Mouse (Mus musculus) neural tube, embryonic 10.5 days (tissue): Measurements from ENCODE around the gene Mcm10.

ENCODE experiments used
- DNase-seq: peaks from one replicate; pipeline ENCODE4 v3.0.0-alpha.2; 2017; ENCODE audit warnings: low spot score; ENCODE audit errors: extremely low spot score

The Mcm10 gene

DNA sequence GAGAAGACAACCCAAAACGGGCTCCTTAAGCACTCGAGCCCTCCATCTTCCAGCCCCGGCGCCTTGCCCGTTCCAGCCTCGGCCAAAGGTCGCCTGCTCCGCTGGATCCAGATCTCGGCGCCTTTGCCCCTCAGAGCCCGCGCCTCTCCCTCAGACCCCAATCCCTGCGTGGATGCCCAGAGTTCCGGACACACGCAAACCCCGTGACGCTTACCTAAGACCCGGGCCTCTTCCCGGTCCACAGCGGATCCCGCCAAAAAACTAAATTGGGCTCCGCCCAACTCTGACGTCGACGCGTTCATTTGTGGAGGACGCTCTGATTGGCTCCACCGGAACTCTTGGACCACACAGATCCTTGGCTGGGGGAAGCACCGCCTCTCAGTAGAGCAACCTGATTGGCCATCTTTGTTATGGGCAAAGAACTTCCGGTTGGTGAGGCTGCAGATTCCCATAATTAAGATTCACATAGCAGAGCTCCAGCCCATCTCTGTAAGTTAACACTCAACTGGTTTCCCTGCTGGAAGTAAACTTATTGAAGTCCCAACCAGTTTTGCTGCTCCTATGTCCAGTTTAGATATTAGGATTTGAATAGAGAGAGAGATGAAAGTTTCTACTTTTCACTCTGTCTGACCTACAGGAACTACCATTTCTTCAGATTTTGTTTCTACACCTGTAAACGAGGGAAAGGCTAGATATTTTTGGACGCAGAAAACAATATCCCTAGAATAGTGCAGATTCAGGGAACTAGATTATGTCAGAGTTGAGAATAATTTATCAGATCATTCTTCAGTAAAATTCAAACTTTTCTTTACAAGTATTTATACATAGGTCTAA, at the start of gene Mcm10:
Gene Mcm10 (minus strand): TSS at position 301 of the 834 bp plus-strand sequence.
- DNase-seq, result peak; percentile 93

DNA sequence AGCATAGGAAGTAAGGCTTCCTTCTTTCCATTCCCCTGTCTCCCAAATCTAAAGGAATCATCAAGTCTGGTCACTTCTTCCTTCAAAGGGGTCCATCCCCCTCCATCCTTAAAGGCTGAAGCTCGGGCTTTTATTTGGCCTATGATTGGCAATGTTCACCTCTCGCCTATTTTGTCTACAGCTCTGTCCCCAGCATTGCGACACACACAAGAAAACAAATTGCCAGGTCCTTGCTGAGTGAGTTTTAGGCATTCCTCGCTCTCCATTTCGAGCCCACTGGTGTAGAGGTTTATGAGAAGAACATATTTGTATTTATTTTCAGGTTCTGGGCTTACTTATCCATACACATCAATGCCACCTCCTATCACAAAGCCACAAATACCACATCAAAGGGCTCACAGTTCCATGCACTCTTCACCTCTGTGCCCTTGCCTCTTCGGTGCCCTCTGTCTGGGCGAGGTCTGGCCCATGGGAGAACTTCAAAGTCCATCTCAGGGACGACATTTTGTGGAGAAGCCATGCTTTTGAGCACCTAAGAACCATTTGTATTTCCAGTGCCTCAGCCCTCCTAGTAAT, 48.6 kb upstream of the Mcm10 start:
- DNase-seq, result no peak

DNA sequence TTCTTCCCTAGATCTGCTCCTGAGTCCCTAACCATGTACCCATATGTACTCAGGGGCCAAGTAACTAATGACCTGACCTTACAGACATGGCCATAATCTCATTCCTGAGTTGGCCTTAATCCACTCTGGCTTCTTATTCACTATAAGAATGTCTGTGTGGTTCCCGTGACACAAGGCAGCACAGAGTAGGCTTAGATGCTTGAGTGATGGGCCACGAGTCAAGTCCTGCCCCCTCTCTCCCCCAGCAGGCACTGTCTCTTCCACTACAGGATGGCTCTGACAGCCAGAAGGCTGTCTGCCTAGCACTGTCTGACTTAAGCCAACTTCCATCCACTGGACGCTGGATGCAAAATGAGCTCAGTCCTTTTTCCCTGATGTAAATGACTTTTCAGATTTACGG, 47.4 kb upstream of the Mcm10 start:
- DNase-seq, result no peak

- no peak for DNase-seq
Observed at GRCm38 (mm10) chr2:5058436-5058835, 45.8 kb upstream of the Mcm10 start.

DNA sequence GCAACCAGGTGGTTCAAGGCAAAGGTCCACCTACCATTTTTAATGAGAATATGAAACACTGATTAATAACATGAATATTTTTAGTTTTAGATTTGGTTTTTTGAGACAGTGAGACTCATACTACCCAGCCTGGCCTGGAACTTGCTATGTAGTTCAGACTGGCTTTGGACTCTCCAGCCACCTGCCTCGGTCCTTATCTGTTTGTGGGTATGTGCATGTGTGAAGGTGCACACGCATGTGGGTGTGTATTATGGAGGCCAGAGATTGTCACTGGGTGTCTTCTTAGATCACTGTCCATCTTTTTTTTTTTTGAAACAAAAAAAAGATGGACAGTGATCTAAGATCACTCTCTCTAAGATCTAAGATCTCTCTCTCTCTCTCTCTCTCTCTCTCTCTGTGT, 38.0 kb upstream of the Mcm10 start:
- no peak for DNase-seq

- no peak for DNase-seq
Observed at GRCm38 (mm10) chr2:5047016-5047415, 34.4 kb upstream of the Mcm10 start.

- DNase-seq, result no peak
Observed at GRCm38 (mm10) chr2:5045269-5045965, 32.8 kb upstream of the Mcm10 start.

GRCm38 (mm10) chr2:5044321-5044720, 31.7 kb upstream of the Mcm10 start:
- no peak for DNase-seq

DNA sequence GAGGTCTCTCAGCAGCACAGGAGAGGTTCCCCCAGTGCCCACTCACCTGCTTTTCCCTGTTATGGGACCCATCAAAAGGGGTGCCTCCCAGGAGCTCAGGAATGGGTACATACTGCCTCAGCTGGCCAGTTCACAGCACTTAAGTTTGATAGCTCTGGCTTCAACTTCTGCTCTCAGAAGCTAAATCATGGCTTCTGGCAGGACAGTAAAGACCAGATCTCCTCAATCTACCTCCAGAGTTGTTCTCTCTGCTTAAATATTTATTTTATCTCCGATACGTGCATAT, 30.8 kb upstream of the Mcm10 start:
- no peak for DNase-seq

DNA sequence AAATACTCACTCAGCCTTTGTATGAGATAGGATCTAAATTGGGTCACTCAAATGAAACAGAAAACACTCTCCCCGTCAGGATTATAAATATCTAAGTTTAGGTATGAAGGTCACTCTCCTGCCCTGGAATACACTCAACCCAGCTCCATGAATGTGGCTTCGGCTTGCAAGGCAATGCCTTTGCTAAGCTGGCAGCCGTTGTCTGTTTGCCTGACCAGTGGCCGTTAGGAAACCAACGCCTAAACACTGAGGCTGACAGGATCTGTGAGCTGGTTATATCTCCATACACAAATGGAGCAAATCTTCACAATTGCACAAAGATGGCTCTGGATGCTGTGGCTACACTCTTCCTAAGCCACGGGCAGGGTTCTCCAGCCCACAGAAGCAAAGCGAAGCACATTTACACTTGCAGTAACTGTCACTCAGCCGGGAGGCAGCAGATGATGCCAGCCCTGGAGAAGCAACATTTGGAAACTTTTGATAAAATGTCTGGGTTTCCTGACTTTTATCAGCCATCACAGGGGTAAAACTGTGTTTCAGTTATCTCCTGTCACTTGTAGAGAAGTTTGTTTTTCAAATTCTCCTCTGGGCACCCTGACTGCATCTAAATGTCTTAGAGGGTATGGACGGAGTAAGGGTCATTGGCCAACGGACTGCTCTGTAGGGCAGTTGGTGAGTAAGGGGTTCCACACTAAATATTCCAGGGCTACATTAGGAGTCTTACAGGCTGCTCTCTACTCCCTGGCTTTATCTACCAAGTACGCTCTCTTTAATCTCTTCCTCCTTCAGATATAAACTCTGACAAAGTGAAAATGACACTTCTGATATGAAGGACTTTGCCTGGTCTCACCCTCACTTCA, 30.3 kb upstream of the Mcm10 start:
- no peak for DNase-seq

DNA sequence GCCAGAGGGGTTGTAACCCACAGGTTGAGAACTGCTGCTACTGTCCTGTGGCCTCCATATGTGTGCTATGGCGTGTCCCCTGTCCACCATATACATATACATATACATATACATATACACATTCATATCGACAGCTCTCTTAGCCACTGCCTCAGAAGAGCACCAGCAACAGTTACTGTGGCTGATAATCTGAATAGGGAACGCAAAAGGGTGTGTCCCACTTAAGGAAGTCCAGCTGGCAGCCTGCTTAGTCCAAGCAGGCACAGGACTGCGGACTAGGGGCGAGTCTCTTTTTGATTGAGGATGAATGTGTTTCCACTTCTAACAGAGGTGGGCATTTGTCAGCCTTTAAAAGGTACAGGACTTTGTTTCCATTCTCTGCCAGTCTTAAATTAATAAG, 29.3 kb upstream of the Mcm10 start:
- no peak for DNase-seq

DNA sequence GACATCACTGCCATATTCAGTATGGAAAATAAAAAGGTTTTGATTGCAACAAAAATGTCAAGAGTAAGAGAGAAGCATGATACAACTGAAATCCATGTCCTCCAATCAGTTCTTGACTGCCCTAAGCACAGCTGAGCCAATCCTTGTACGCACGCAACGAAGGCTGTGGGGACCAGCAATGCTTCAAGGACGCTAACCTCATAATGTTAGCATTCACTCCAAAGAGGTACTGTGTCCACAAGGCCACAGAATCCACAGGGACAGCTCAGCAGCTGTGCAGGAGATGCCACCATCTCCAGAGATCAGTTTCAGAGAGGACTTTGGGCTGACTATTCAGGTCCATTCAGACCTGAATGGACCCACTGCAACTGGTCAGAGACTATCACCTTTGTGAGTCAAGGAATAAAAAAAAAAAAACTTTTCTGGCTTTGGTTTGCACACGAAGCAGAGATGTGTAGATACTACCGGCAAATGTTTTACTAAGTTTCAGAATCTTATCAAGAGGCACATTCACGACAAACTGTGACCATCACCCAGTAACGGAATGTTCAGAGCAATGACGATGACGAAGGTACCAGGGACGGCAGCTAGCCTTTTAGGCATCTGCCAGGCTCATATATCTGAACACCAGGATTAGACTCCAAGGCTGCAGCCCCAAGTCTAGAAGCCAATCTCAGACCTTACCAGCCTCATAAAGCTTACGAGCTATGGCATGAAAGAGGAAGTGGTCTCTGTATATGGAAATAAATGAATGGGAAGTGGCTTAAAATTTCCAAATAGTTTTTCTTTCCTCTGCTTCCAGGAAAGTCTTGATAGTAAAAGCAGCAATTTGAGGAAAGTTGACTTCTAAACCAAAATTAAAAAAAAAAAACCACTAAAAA, 27.9 kb upstream of the Mcm10 start:
- no peak for DNase-seq

GRCm38 (mm10) chr2:5039350-5040170, 27.0 kb upstream of the Mcm10 start:
- no peak for DNase-seq

- DNase-seq, result no peak
Observed at GRCm38 (mm10) chr2:5038320-5038719, 25.7 kb upstream of the Mcm10 start.

- DNase-seq, result no peak
Observed at GRCm38 (mm10) chr2:5037390-5037789, 24.8 kb upstream of the Mcm10 start.

DNA sequence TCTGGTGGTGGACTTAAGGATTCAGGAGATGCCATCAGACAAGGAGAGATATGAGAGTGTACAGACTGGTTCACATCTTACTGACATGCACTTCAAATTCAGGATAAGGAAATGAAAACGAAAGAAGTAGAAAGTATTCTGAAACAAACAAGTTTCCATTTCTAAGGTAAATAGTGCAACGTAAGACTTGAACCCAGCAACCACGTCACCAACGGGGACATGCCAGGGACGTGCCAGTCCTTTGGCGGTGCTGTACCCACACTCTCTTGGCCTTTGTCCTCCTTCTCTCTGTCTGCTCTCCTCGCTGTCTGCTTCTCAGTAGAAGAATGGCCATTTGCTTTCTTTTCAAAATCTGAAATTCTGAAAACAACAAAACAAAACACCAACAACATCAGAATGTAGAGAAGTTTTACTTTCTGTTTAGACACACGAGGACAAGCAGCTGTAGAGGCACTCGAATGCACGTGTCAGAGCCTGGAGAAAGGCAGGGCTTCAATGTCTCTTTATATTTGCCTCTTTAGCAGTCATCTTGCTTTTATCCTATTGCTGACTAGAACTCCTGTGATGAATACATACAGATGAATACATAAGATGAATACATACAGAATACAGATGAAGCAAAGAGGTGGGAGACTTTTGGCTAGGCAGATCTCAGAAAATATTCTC, 24.0 kb upstream of the Mcm10 start:
- no peak for DNase-seq

DNA sequence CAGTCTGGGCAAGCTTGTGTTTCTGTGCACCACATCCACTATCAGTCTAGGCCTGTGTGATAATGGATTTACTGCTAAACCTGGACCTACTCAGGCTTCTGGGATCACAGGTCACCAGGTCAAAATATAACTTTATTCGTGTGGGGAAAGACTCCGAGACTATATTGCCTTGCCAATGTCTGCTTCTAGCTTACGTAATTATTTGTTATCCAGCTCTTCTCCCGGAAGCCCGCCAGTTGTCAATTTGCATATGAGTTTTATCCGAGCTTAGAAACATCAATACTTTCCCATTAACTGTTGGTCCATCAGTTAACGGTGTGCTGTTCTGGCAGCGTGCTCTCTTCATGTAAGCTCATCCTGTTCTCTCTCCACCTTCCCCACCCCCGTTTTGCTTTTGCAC, 22.6 kb upstream of the Mcm10 start:
- DNase-seq, result no peak

GRCm38 (mm10) chr2:5034801-5035200, 22.2 kb upstream of the Mcm10 start:
- no peak for DNase-seq
